Mouse (Mus musculus) C2C12 (cell line): ENCODE measurements around the gene Gm28038. TPM values are rescaled to one million over a fixed set of nuclear protein-coding genes. Genes with fewer than 3 reads are reported as not detected.

Source experiments
- H3K27me3 ChIP-seq: one replicate; pipeline ENCODE4 v1.6.1; 2011; ENCODE audit not compliant: control insufficient read depth, insufficient read depth, insufficient read length
- H3K36me3 ChIP-seq: one replicate; pipeline ENCODE4 v1.6.1; 2011; ENCODE audit not compliant: control insufficient read depth, insufficient read depth
- H3K4me3 ChIP-seq: one replicate; pipeline ENCODE4 v1.5.1; 2011; ENCODE audit warnings: mild to moderate bottlenecking, control low read depth; ENCODE audit not compliant: poor library complexity, insufficient read depth, severe bottlenecking
- H3K79me2 ChIP-seq: one replicate; pipeline ENCODE4 v1.6.1; 2011; ENCODE audit not compliant: control insufficient read depth, insufficient read depth
- H3K79me3 ChIP-seq: one replicate; pipeline ENCODE4 v1.6.1; 2011; ENCODE audit warnings: low read depth, control low read depth
- H3ac ChIP-seq: one replicate; pipeline ENCODE3; 2011; ENCODE audit warnings: low read depth; ENCODE audit not compliant: control insufficient read depth, insufficient read length
- CEBPB ChIP-seq: IDR thresholded peaks from one replicate; pipeline ENCODE4 v1.6.1; 2011; ENCODE audit warnings: low read depth, mild to moderate bottlenecking, control low read depth, moderate library complexity
- CTCF ChIP-seq: IDR thresholded peaks from one replicate; pipeline ENCODE4 v1.5.1; 2011; ENCODE audit not compliant: control insufficient read depth, insufficient read depth, insufficient read length
- FOSL1 ChIP-seq: IDR thresholded peaks from one replicate; pipeline ENCODE4 v1.8.0; 2011; ENCODE audit warnings: mild to moderate bottlenecking, low read length; ENCODE audit not compliant: poor library complexity, insufficient read depth, severe bottlenecking
- MAX ChIP-seq: IDR thresholded peaks from one replicate; pipeline ENCODE4 v1.6.1; 2011; ENCODE audit warnings: mild to moderate bottlenecking, control low read depth
- MYOD1 ChIP-seq: IDR thresholded peaks from one replicate; pipeline ENCODE4 v1.6.1; 2011; ENCODE audit warnings: low read depth; ENCODE audit not compliant: control insufficient read depth, insufficient read length
- MYOG ChIP-seq: IDR thresholded peaks from one replicate; pipeline ENCODE4 v1.6.1; 2011; ENCODE audit not compliant: control insufficient read depth, insufficient read length; ENCODE audit errors: extremely low read depth
- USF1 ChIP-seq: IDR thresholded peaks from one replicate; pipeline ENCODE4 v1.6.1; 2011; ENCODE audit warnings: low read depth, mild to moderate bottlenecking, control low read depth, moderate library complexity
- polyA plus RNA-seq: library from polyadenylated mRNA; unstranded; fragments of >200 nt; fragmentation: generic; extraction: Trizol; gene quantifications from one replicate; pipeline ENCODE4 v1.2.1, GENCODE M21; 2012; ENCODE audit warnings: missing spikeins

The Gm28038 gene
- polyA plus RNA-seq, 1 experiment, result 0.16 TPM

GRCm38 (mm10) chr2:30238906-30239465 is 41.9 kb upstream of the Gm28038 start:
- Histone ChIP-seq H3ac (peak overlapping the region; percentile 74), H3K36me3 (peaks cover 40% of the 10 kb centered on the region), H3K27me3 (no peaks in the 10 kb centered on the region), H3K79me2 (peaks cover 63% of the 10 kb centered on the region), H3K4me3 (peak overlapping the region; percentile 83), H3K79me3 (peaks cover 49% of the 10 kb centered on the region)
- TF ChIP-seq MYOD1, result no peak
- TF ChIP-seq CEBPB, result no peak
- no peak for TF ChIP-seq MYOG
- no peak for TF ChIP-seq FOSL1
- no peak for TF ChIP-seq CTCF
- no peak for TF ChIP-seq USF1
- no peak for TF ChIP-seq MAX

GRCm38 (mm10) chr2:30239777-30240176 is 41.1 kb upstream of the Gm28038 start:
- Histone ChIP-seq H3K27me3 (no peaks in the 10 kb centered on the region), H3K36me3 (peaks cover 48% of the 10 kb centered on the region), H3ac (peak overlapping the region; percentile 28), H3K79me2 (peaks cover 71% of the 10 kb centered on the region), H3K4me3 (no peak overlapping the region), H3K79me3 (peaks cover 55% of the 10 kb centered on the region)
- TF ChIP-seq CEBPB (no peak), MYOG (no peak), CTCF (no peak), USF1 (no peak), MYOD1 (no peak), MAX (no peak), FOSL1 (no peak)

GRCm38 (mm10) chr2:30240267-30240666 is 40.6 kb upstream of the Gm28038 start, which contains the start of gene Gm28035:
Gm28035 (plus strand) TSS chr2:30240567.
- H3K36me3 ChIP-seq, result peaks cover 51% of the 10 kb centered on the region
- peaks cover 58% of the 10 kb centered on the region for H3K79me3 ChIP-seq
- no peaks in the 10 kb centered on the region for H3K27me3 ChIP-seq
- H3K4me3 ChIP-seq, result no peak within 1 kb of the TSS
- TF ChIP-seq CEBPB (no peak), CTCF (no peak), MYOG (no peak), MYOD1 (no peak), FOSL1 (no peak), USF1 (no peak), MAX (no peak)
- H3K79me2 ChIP-seq, result peaks cover 76% of the 10 kb centered on the region
- peak within 1 kb of the TSS; percentile 28 for H3ac ChIP-seq

- H3K36me3 ChIP-seq, result peaks cover 67% of the 10 kb centered on the region
- no peak for TF ChIP-seq MYOD1
- TF ChIP-seq MYOG, result no peak
- no peak for TF ChIP-seq USF1
- no peak for TF ChIP-seq MAX
Observed at GRCm38 (mm10) chr2:30242509-30242908, 38.3 kb upstream of the Gm28038 start.

GRCm38 (mm10) chr2:30243391-30243790 is 37.5 kb upstream of the Gm28038 start:
- no peak for TF ChIP-seq MAX
- Histone ChIP-seq H3K27me3 (no peaks in the 10 kb centered on the region), H3ac (no peak overlapping the region), H3K79me3 (peaks cover 66% of the 10 kb centered on the region), H3K36me3 (peaks cover 71% of the 10 kb centered on the region), H3K4me3 (no peak overlapping the region), H3K79me2 (peaks cover 100% of the 10 kb centered on the region)

More at GRCm38 (mm10) chr2:30242509-30242908, 38.3 kb upstream of the Gm28038 start:
- H3K4me3 ChIP-seq, result no peak overlapping the region
- no peak overlapping the region for H3ac ChIP-seq
- H3K79me2 ChIP-seq, result peaks cover 98% of the 10 kb centered on the region
- peaks cover 64% of the 10 kb centered on the region for H3K79me3 ChIP-seq
- H3K27me3 ChIP-seq, result no peaks in the 10 kb centered on the region

GRCm38 (mm10) chr2:30244595-30245178 is 36.2 kb upstream of the Gm28038 start:
- no peak overlapping the region for H3ac ChIP-seq
- TF ChIP-seq FOSL1 (no peak), USF1 (no peak), MYOG (no peak)
- peaks cover 56% of the 10 kb centered on the region for H3K79me3 ChIP-seq
- no peak overlapping the region for H3K4me3 ChIP-seq
- H3K79me2 ChIP-seq, result peaks cover 100% of the 10 kb centered on the region
- H3K27me3 ChIP-seq, result no peaks in the 10 kb centered on the region
- H3K36me3 ChIP-seq, result peaks cover 83% of the 10 kb centered on the region
